Mouse (Mus musculus) embryonic fibroblast, embryonic 13.5 days (primary cell): Measurements from ENCODE around the gene Trpm2.

Experiments used
- CTCF ChIP-seq: IDR thresholded peaks from 2 replicates; pipeline ENCODE4 v1.5.1; 2011; ENCODE audit warnings: mild to moderate bottlenecking, control low read depth, low read length, moderate library complexity, borderline replicate concordance; ENCODE audit not compliant: insufficient read depth
- POLR2A ChIP-seq: IDR thresholded peaks from 2 replicates; pipeline ENCODE4 v1.6.1; 2011; ENCODE audit warnings: low read depth, mild to moderate bottlenecking, control low read depth, low read length, moderate library complexity

DNA sequence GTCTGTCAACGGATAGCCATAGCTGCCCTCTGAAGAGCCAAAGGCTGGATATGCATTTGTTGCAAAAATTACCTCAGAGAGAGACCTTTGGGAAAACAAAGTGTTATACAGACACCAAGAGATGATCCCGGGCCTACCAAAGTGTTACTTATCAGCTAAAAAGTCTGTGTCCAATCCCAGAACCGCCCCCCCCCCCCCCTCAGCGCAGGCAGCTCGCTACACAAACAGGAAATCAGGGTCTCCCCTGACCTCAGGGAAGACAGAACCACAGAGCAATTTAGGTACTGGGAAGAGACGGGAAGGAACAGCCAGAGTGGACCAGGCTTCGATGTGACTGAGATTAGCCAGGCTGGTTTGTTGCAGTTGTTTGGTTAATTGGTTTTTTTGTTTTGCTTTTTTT lies 36.8 kb upstream of the Trpm2 start:
- TF ChIP-seq CTCF (no peak), POLR2A (no peak)
